Mouse (Mus musculus) cerebellum, postnatal 25 days (tissue): ENCODE results near the gene Dnaaf1.

Source experiments
- DNase-seq, 2 experiments: peaks; one replicate each; pipeline ENCODE4 v3.0.0; 2021; ENCODE audit warnings: mixed read lengths in 2 of 2

The Dnaaf1 gene

GRCm38 (mm10) chr8:119624916-119625315, 49.9 kb downstream of the Dnaaf1 start:
- DNase-seq = no peak

- no peak for DNase-seq
Measured at GRCm38 (mm10) chr8:119625788-119626187, 50.8 kb downstream of the Dnaaf1 start.

- no peak for DNase-seq
Measured at GRCm38 (mm10) chr8:119627199-119627598, 52.2 kb downstream of the Dnaaf1 start.

DNA sequence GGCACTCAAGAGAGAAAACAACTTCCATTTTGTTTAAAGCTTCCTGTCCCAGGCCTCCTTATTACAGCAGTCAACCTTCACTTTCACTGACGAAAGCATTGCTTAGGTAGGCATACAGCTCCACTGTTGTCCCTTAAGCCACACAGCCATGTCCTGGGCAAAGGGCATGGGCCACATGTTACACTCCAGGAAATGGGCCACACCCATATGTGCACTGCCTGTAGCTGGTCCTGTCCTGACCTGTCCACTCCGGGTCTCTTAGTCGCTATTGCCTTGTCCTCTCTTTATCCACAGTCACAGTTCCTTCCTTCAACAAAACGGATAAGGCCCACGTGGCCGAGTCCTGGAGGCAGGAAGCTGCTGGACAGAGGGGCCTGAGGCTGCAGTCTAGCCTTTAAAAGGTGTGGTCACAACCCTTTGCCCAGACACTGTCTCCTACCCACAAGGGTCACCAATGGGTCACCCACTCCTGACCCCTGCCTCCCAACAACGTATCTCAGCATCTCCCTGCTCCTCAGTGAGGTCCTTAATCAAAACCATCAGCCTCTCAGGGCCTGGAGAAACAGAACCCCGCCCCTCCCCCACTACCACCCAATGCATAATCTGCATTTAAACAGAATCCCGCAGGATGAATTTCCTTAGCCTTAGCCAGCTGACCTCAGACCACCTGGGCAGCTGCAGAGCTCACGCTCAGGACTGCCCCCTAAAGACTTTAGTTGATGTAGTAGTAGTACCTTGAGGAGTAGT, 52.8 kb downstream of the Dnaaf1 start:
- no peak for DNase-seq

DNA sequence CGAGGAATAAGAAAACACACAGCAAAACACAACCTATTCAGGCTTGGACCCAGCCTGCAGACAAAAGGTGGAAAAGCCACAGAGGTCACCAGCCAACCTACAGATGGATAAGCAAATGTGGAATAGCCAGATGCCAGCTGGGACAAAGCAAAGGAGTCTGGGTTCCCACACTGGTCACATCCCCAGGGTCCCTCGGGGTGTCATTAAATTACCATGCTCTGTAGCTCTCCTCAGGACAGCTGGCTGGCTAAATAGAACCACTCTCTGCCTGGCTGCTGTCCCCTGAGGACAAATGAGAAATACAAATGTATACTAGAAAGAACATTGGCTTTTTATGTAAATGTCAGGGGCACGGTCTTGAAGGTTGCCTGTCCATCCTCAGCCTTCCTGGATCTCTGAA, 55.8 kb downstream of the Dnaaf1 start:
- no peak for DNase-seq

- no peak for DNase-seq
Measured at GRCm38 (mm10) chr8:119632246-119632645, 57.2 kb downstream of the Dnaaf1 start.

GRCm38 (mm10) chr8:119632909-119633308, 57.9 kb downstream of the Dnaaf1 start:
- DNase-seq = no peak

GRCm38 (mm10) chr8:119634616-119635336, 59.7 kb downstream of the Dnaaf1 start:
- DNase-seq = no peak

DNA sequence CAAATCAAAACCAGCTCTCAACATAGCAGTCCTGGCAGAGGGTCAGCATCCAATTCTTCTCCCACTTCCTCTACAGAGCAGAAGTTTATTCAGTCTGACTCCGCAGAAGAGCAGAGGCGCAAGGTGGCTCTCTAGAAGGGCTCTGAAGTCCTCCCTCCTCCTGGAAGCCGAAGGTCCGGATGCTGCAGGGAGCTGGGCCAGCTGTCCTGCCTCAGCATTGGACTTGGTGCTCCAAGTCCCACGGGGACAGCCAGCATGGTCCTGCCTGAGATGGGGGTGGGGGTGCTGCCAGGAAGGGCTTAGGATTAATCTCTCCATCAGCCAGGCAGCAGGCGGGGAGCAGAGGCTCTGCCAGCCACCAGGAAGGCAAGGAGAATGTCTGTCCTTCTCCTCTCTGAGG, 60.3 kb downstream of the Dnaaf1 start, which contains the start of gene Kcng4:
Gene Kcng4, minus strand, starts transcription at position 303 of the 400 bp plus-strand sequence.
- DNase-seq = peak in 1 of 2 experiments; percentile 22

DNA sequence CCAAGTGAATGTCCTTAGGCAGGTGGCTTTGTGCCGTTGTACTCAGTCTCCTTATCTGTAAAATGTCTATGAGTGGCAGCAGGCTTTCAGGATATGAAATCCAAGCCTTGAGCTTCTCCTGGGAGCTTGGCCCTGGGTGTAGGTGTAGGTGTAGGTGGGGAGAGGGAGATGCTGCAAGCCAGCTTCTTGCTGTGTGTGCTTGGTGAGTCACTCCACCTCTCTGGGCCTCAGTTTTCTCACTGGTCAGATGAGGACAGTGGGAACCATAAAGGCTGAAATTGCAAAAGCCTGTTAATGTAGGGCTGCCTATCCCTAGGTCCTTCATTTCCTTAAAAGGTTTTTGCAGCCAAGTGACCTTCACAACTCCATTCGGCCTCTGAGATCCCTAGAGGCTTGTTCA, 60.9 kb downstream of the Dnaaf1 start:
- DNase-seq = no peak

DNA sequence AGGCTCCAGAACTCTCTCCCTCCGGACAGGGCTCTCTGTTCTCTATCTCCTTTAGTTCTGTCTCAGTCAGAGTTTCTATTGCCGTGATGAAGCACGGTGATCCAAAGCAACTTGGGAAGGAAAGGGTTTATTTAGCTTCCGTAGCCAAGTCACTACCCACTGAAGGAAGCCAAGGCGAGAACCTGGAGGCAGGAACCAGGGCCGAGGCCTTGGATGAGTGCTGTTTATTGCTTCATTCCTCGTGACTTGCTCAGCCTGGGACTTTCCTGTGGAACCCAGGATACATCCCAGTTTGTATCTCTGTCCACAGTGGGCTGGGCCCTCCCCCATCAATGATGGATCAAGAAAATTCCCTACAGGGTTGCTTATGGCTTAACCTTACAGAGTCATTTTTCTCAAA, 61.7 kb downstream of the Dnaaf1 start:
- DNase-seq = no peak

- no peak for DNase-seq
Measured at GRCm38 (mm10) chr8:119637381-119637780, 62.3 kb downstream of the Dnaaf1 start.

- peak; percentile 26 to 39 for DNase-seq
Measured at GRCm38 (mm10) chr8:119638261-119638660, 63.2 kb downstream of the Dnaaf1 start.

DNA sequence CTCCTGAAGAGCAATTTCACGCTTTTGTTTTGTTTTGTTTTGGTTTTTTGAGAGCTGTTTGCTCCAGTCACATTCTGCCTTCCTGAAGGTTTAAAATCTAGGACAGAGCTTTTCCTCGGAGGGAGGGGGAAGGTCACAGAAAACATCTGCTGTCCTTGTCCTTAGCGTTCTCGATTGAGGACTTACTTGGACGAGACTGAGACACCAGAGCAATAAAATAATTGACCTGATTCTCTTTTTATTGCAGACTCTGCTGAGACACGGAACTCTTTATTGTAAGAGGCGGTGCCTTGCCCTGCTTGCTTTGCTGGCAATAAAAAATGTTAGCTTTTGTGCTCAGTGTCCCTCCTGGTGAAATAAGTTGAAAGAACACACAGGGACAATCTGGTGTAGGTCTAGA, 64.8 kb downstream of the Dnaaf1 start:
- DNase-seq = no peak

DNA sequence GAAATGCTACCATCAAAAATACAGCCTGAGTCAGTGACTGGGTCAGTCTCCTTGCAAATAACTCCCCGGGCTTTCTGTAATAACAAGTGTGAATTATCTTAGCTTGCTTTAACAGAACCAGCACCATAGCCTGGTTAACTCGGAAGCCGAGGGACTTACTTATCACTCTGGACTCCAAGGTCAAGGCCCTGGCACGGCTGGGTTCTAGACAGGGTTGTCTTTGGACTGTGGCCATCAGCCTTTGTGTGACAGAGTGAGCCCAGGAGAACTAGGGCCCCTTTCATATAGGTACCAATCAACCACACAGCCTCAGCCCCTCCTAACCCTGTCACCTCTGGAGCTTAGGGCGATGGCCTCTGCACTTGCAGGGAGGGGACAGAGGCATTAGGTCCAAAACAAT, 66.0 kb downstream of the Dnaaf1 start:
- DNase-seq = no peak

GRCm38 (mm10) chr8:119642960-119643359, 67.9 kb downstream of the Dnaaf1 start:
- peak in 1 of 2 experiments; percentile 39 for DNase-seq

DNA sequence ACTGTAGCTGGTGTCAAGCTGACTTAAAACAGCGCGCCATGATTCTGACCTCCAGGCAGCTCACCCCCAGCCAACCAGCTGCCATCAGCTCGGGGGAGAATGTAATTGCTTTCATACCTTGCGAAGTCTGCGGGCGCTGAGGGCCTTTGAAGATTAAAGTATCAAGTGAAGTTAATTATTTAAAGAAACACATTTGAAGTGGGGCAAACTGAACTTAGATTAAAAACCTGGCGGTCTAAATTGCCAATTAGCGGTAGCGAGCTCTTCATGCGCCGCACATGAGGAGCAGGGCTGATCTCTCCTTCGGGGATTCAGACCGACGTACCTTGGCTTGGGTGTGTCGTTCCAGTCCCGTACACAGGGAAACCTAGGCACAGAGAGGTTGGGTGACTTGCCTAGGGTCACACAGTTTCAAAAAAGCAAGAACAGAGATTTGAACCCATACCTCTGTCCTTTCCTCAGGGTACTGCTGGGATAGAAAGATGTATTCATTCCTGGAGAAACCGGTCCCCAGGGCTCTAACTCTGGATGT, 69.5 kb downstream of the Dnaaf1 start:
- no peak for DNase-seq

DNA sequence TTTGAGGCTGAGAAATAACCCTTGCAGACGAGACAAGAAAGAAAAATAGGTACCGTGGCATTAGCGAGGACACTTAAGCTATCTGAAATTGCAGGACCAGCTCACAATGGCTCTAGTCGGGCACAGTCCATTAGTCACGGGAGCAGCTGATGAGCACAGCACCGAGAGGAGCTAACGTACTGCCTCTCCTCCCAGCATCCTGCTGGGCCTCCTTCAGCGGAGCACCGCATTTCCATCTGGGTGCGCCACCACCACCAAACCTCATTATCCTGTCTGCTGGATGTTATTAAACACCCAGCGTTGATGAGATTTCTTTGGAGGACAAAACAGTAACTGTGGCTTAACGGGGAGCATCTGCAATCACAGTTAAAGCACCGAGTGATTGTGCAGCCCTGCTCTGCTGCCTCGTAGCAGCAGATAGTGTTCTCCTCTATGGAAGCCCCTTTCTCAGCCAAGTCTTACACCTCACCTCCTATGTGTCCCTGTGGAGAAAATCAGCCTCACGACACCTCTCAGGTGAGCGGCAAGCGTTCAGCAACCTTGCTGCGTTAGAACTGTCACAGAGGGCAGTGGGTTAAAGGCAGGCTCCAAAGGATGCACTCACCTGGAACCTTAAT, 70.1 kb downstream of the Dnaaf1 start:
- no peak for DNase-seq

GRCm38 (mm10) chr8:119646197-119646596, 71.2 kb downstream of the Dnaaf1 start:
- DNase-seq = no peak

GRCm38 (mm10) chr8:119646846-119647245, 71.8 kb downstream of the Dnaaf1 start:
- DNase-seq = no peak
